Mouse (Mus musculus) heart, embryonic 12.5 days (tissue): ENCODE results near the gene Drd5. TPM values are rescaled to one million over a fixed set of nuclear protein-coding genes. Genes with fewer than 3 reads are reported as not detected.

Experiments used
- ATAC-seq: fragments of 200-750 bp; cut with Nextera tagmentation; 2 replicates; pipeline ENCODE4 v1.8.0; 2017; ENCODE audit warnings: moderate TSS enrichment, moderate library complexity; ENCODE audit not compliant: insufficient number of reproducible peaks, low FRiP score
- H3K27ac ChIP-seq: fragments of 300-500 bp; sonication (generic); 2 replicates; pipeline ENCODE4 v1.5.1; 2016; ENCODE audit warnings: mild to moderate bottlenecking, moderate library complexity; ENCODE audit not compliant: poor library complexity, severe bottlenecking
- H3K27me3 ChIP-seq: fragments of 300-500 bp; sonication (generic); replicated peaks from 2 replicates; pipeline ENCODE4 v1.6.1; 2016; ENCODE audit warnings: mild to moderate bottlenecking, moderate library complexity
- H3K36me3 ChIP-seq: fragments of 300-500 bp; sonication (generic); 2 replicates; pipeline ENCODE4 v1.6.1; 2016; ENCODE audit warnings: mild to moderate bottlenecking, moderate library complexity
- H3K4me1 ChIP-seq: fragments of 300-500 bp; sonication (generic); replicated peaks from 2 replicates; pipeline ENCODE4 v1.6.1; 2016; ENCODE audit warnings: mild to moderate bottlenecking
- H3K4me2 ChIP-seq: fragments of 300-500 bp; sonication (generic); 2 replicates; pipeline ENCODE4 v1.6.1; 2016; ENCODE audit warnings: mild to moderate bottlenecking, moderate library complexity
- H3K4me3 ChIP-seq: fragments of 300-500 bp; sonication (generic); 2 replicates; pipeline ENCODE4 v1.5.1; 2016; ENCODE audit warnings: mild to moderate bottlenecking
- H3K9ac ChIP-seq: fragments of 300-500 bp; sonication (generic); 2 replicates; pipeline ENCODE4 v1.6.1; 2016; ENCODE audit warnings: mild to moderate bottlenecking, moderate library complexity
- H3K9me3 ChIP-seq: fragments of 300-500 bp; sonication (generic); replicated peaks from 2 replicates; pipeline ENCODE4 v1.6.1; 2016; ENCODE audit warnings: mild to moderate bottlenecking, moderate library complexity
- WGBS: fragments of 180-500 bp; shearing (Covaris S2); methylation state at CpG from one replicate; pipeline ENCODE4 v1.1.7; 2016; 5-methylcytosine and 5-hydroxymethylcytosine counted together
- polyA plus RNA-seq: library from polyadenylated mRNA; unstranded; fragments of >200 nt; fragmentation: Nextera tagmentation; extraction: Ambion mirVana; gene quantifications from 2 replicates; pipeline ENCODE4 v1.2.1, GENCODE M21; 2016

The Drd5 gene
- polyA plus RNA-seq, 1 experiment from 2014 or later, result not detected

DNA sequence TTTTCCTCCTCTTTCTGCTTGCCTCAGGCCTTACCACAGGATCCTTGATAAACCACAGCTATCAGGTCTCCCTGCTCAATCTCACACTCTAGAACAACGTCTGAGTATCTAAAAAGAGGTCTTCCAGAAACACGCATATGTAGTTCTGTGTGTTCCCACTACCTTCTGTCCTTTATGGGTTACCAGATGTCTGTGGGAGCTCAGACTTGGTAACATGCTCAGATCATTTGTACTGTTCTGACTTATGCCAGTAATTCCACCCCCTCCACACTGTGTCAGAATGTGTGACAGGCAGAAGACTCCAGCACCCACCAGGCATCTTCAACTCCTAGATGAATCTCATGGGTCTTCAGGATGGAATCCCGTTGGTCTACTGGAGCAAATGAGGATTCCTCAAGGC lies 37.8 kb downstream of the Drd5 start:
- no peak for ATAC-seq
- H3K4me3 ChIP-seq, result no peak overlapping the region
- no peaks in the 10 kb centered on the region for H3K4me1 ChIP-seq
- H3K27ac ChIP-seq, result no peak overlapping the region
- no peaks in the 10 kb centered on the region for H3K36me3 ChIP-seq
- peaks cover 8% of the 10 kb centered on the region for H3K27me3 ChIP-seq
- H3K9ac ChIP-seq, result no peak overlapping the region
- H3K4me2 ChIP-seq, result no peak overlapping the region
- 67% methylated on average over 3 of the region's 3 CpGs for WGBS
- H3K9me3 ChIP-seq, result no peaks in the 10 kb centered on the region

DNA sequence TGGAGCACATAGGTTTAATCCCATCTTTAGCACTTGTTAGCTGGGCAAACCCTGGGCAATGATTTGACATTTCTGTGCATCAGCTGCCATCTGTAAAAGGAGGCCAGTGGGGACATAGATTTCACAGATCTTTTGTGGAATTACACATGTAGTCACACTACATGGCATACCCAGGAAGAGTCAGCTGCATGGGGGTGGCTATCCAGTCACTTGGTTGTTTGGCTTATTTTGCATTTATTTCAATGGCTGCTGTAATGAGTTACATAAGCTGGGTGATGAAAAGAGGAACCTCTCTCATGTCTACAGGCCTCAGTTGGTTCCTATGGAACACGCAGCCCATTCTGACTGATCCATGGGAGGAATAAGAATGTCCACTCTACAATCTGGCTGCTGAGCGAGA lies 40.5 kb downstream of the Drd5 start:
- WGBS, result 74% methylated on average over 2 of the region's 2 CpGs
- no peak overlapping the region for H3K9ac ChIP-seq
- H3K27me3 ChIP-seq, result peaks cover 11% of the 10 kb centered on the region
- no peaks in the 10 kb centered on the region for H3K4me1 ChIP-seq
- no peak for ATAC-seq
- H3K9me3 ChIP-seq, result no peaks in the 10 kb centered on the region
- no peak overlapping the region for H3K4me3 ChIP-seq
- no peak overlapping the region for H3K27ac ChIP-seq
- no peak overlapping the region for H3K4me2 ChIP-seq
- no peaks in the 10 kb centered on the region for H3K36me3 ChIP-seq

DNA sequence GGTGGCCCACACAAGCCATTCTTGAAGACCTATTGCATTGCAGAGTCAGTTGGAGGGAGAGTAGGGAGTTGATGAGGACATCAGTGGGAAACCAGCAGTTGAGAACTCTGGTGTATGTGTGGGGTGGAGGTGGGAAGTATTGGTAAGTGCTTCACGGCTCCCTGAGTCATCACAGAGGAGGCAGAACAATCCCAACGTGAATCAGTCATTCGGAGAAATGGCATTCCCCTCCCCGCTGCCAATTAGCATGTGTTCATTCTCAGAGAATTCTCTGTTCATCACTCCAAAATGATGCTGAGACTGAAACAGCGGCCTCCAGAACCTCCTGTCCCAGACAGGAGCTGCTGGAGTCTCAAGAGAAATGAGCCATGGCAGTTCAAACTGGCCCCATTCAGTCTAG lies 45.2 kb downstream of the Drd5 start:
- ATAC-seq, result no peak
- Histone ChIP-seq H3K9ac (no peak overlapping the region), H3K27me3 (peaks cover 18% of the 10 kb centered on the region), H3K9me3 (no peaks in the 10 kb centered on the region), H3K36me3 (no peaks in the 10 kb centered on the region), H3K4me1 (peaks cover 26% of the 10 kb centered on the region), H3K4me3 (no peak overlapping the region), H3K4me2 (no peak overlapping the region), H3K27ac (no peak overlapping the region)
- 78% methylated on average over 5 of the region's 5 CpGs for WGBS

DNA sequence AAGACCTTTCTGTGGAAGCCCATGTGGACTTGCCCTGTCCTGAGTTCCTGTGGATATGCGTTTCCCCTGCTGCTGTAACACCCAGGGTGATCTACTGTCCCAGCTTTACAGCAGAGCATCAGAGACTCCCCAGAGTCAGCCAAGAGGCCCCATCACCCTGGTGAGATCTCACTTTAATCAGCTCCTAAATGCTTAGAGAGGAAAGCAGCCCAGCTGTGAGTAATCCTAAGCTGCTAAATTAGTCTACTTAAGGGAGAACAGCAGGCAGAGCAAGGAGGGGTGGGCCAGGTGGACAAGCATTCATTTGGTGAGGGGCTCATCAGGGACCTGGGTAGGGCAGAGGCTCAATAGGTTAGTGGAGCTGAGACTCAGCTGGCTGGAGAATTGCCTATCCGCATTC lies 46.4 kb downstream of the Drd5 start:
- H3K36me3 ChIP-seq, result no peaks in the 10 kb centered on the region
- H3K27ac ChIP-seq, result no peak overlapping the region
- peaks cover 18% of the 10 kb centered on the region for H3K27me3 ChIP-seq
- H3K4me2 ChIP-seq, result no peak overlapping the region
- H3K9me3 ChIP-seq, result no peaks in the 10 kb centered on the region
- WGBS, result 40% methylated on average over 2 of the region's 2 CpGs
- H3K9ac ChIP-seq, result no peak overlapping the region
- no peak overlapping the region for H3K4me3 ChIP-seq
- ATAC-seq, result no peak
- H3K4me1 ChIP-seq, result peaks cover 26% of the 10 kb centered on the region

DNA sequence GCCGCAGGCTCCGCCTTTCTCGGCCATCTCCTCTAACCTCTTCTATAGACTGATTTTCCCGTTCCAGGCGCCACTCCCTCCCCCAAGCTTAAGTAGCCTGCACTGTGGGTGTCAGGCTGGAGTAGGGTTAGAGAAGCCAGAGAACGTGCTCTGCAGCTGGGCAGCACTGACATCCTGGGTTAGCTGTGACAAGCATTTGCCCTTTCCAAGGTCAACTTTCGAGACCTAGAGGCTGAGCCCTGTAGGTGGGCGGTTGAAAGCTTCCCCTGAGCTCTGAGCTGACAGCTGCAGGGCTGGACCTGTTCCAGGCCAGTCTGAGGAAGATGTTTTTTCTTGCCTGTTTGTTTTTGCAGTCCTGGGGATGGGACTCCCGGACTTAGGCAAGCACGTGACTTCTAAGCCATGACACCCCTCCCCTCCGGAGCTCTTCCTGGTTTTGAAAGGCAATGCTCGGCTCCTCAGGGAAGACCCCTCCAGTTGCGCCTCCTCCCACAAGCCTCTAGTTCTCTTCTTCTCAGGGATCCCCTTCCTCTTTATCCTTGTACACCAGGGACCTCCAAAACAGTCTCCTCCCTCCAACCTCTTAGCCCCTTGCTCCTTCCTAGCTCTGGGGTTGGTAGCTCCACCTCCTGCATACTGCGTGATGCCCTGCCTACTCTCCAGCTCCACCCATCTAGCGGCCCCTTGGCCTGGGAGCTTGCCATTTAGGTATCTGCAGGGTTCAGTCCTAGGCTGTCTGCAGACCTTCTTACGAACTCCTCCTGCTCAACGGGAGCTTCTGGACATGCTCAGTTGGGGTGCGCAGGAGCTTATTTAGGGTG lies 47.7 kb downstream of the Drd5 start:
- H3K9ac ChIP-seq, result peak overlapping the region; percentile 38
- H3K9me3 ChIP-seq, result no peaks in the 10 kb centered on the region
- peak; percentile 80 for ATAC-seq
- H3K27me3 ChIP-seq, result peaks cover 10% of the 10 kb centered on the region; the same call in 1 of the 2 replicates
- WGBS, result 12% methylated on average over 18 of the region's 18 CpGs
- no peak overlapping the region for H3K27ac ChIP-seq
- H3K4me3 ChIP-seq, result peak overlapping the region; percentile 47
- H3K4me2 ChIP-seq, result peak overlapping the region; percentile 79
- H3K36me3 ChIP-seq, result no peaks in the 10 kb centered on the region
- peaks cover 26% of the 10 kb centered on the region for H3K4me1 ChIP-seq

DNA sequence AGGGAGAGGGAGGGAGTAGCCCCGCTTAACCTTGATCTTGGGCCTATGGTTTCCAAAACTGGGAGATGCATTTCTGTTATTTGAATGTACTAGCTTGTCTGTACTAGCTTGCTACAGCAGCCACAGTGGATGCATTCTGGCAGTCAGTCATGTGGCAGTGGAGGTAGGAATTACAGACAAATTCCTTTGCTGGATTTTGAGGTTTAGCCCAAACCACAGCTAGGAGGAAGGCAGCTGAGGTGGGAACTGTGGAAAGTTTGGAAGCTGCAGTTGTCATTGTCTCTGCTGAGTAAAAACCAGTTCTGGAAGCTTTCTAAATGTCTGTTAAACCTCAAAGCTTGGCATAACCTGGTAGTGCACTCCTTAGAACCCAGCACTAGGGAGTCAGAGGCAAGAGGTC lies 52.1 kb downstream of the Drd5 start:
- Histone ChIP-seq H3K4me2 (no peak overlapping the region), H3K36me3 (no peaks in the 10 kb centered on the region), H3K27me3 (no peaks in the 10 kb centered on the region), H3K4me1 (peaks cover 17% of the 10 kb centered on the region), H3K9ac (no peak overlapping the region), H3K9me3 (0 out of 2 replicates have a peak, but pooled peaks cover 4% of the 10 kb centered on the region), H3K27ac (no peak overlapping the region), H3K4me3 (no peak overlapping the region)
- ATAC-seq, result no peak
- 91% methylated on average over 1 of the region's 1 CpGs for WGBS

Other genes starting within 250 kb of the Drd5 start
- gene Nsg1, start 159.5 kb upstream of the Drd5 start, polyA plus RNA-seq, result 16.4 and 18.6 TPM in 2 replicates
- gene Zbtb49, start 98.9 kb upstream of the Drd5 start, polyA plus RNA-seq, result 9.0 and 10.7 TPM in 2 replicates
- gene Lyar, start 98.9 kb upstream of the Drd5 start, polyA plus RNA-seq, result 59.4 and 61.3 TPM in 2 replicates
- gene Tmem128, start 59.2 kb upstream of the Drd5 start, polyA plus RNA-seq, result 45.7 and 48.6 TPM in 2 replicates
- not detected in 2 replicates for gene Otop1, start 43.4 kb upstream of the Drd5 start, polyA plus RNA-seq
- 0.22 and 0.71 TPM in 2 replicates for gene Slc2a9, start 183.8 kb downstream of the Drd5 start, polyA plus RNA-seq
- 253 and 257 TPM in 2 replicates for gene Wdr1, start 243.9 kb downstream of the Drd5 start, polyA plus RNA-seq